Mouse (Mus musculus): ENCODE results near the gene Dbi.

DNA sequence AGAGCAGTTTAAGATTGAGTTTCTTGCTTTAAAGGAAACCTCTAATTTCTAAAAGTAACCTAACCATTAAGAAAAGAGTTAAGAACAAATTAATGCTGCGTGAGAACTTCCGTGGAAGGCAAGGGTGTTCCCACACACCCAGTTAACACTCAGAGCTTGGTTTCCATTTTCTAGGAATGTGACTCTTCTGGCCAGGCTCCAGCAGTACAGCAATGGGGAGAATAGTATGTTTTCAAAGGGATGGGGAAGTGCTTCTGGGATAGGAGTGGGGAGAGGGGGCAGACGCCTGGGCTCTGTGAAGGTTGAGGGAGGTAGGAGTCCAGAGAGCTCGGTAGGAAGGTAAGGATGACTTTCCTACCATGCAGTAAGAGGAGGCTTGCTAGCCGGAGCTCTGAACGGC, 4.6 kb upstream of the Dbi start:
- TF ChIP-seq CTCF (IDR thresholded peaks at IDR 0.05; ENCODE audit: extremely low read depth, insufficient read length, insufficient replicate concordance, low read depth, low read length) (no peak), POLR2A (IDR thresholded peaks at IDR 0.05; ENCODE audit: low read depth, low read length) (no peak)

Data from small intestine, adult 2 months (tissue).